Mouse (Mus musculus): Measurements from ENCODE around the gene Socs2. TPM values are rescaled to one million over a fixed set of nuclear protein-coding genes. Genes with fewer than 3 reads are reported as not detected.
"Not testable (repeated sequence)": the region's sequence is repeated elsewhere in the genome, so short reads cannot be mapped to it uniquely, and the experiment has no call there.

Gene Socs2
- total and polyA plus RNA-seq, 3 experiments, result 87.7 to 202 (median 136) TPM

DNA sequence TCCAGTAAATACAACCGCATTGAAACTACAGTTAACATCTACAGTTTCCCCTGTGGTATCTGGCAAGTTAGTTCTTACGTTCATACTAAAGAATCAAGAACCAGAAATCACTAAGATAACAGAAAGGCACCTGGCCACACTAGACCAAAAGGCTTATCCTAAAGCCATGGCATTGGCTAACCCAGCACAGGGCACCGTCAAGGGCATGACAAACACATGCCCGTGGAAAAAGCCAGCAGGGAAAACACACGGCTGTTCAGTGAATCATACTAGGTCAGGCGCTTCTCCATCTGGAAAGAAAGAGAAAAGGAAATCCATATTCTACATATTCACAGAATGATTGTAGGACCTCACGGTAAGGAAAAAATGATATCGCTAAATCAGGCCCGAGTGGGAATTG lies 26.1 kb downstream of the Socs2 start:
- no peak overlapping the region for H3K4me3 ChIP-seq (ENCODE audit: low read depth, low read length)
- no peak for DNase-seq (ENCODE audit: low spot score)
- H3K4me1 ChIP-seq (ENCODE audit: insufficient read depth, low read depth, low read length), result no peaks in the 10 kb centered on the region
- ATAC-seq (ENCODE audit: extremely low read depth, insufficient number of reproducible peaks, low FRiP score, poor library complexity, severe bottlenecking), result no peak
- peaks cover 15% of the 10 kb centered on the region for H3K36me3 ChIP-seq (replicated peaks)
- TF ChIP-seq CTCF (IDR thresholded peaks at IDR 0.05; ENCODE audit: low read depth, low read length), result no peak
- no peak for TF ChIP-seq POLR2AphosphoS5 (IDR thresholded peaks at IDR 0.05; ENCODE audit: insufficient replicate concordance, low read depth, low read length)
- TF ChIP-seq TAL1 (conservative IDR thresholded peaks at IDR 0.05; ENCODE audit: low read depth, low read length), result no peak
- TF ChIP-seq GATA1 (IDR thresholded peaks at IDR 0.05; ENCODE audit: borderline replicate concordance, low read length), result no peak
- TF ChIP-seq GATA2 (IDR thresholded peaks at IDR 0.05; ENCODE audit: borderline replicate concordance, low read depth, low read length), result no peak
- H3K9me3 ChIP-seq (replicated peaks), result no peaks in the 10 kb centered on the region
- peaks cover 2% of the 10 kb centered on the region; the same call in 1 of the 2 replicates for H3K27me3 ChIP-seq (ENCODE audit: insufficient read depth, low read length)

GRCm38 (mm10) chr10:95389805-95390204 lies 27.2 kb downstream of the Socs2 start:
- not testable (repeated sequence) for ATAC-seq (ENCODE audit: extremely low read depth, insufficient number of reproducible peaks, low FRiP score, poor library complexity, severe bottlenecking); H3K4me3 ChIP-seq (ENCODE audit: low read depth, low read length)

GRCm38 (mm10) chr10:95388821-95389477 lies 28.0 kb downstream of the Socs2 start:
- TF ChIP-seq CTCF (IDR thresholded peaks at IDR 0.05; ENCODE audit: low read depth, low read length) (no peak), GATA2 (IDR thresholded peaks at IDR 0.05; ENCODE audit: borderline replicate concordance, low read depth, low read length) (no peak), GATA1 (IDR thresholded peaks at IDR 0.05; ENCODE audit: borderline replicate concordance, low read length) (no peak), TAL1 (conservative IDR thresholded peaks at IDR 0.05; ENCODE audit: low read depth, low read length) (no peak), POLR2AphosphoS5 (IDR thresholded peaks at IDR 0.05; ENCODE audit: insufficient replicate concordance, low read depth, low read length) (no peak)
- Histone ChIP-seq H3K4me1 (ENCODE audit: insufficient read depth, low read depth, low read length) (no peaks in the 10 kb centered on the region), H3K4me3 (ENCODE audit: low read depth, low read length) (no peak overlapping the region), H3K9me3 (replicated peaks) (no peaks in the 10 kb centered on the region), H3K27me3 (ENCODE audit: insufficient read depth, low read length) (no peaks in the 10 kb centered on the region), H3K36me3 (replicated peaks) (peaks cover 15% of the 10 kb centered on the region)
- no peak for ATAC-seq (ENCODE audit: extremely low read depth, insufficient number of reproducible peaks, low FRiP score, poor library complexity, severe bottlenecking)
- no peak for DNase-seq (ENCODE audit: low spot score)

More at GRCm38 (mm10) chr10:95389805-95390204, 27.2 kb downstream of the Socs2 start:
- not testable (repeated sequence) for H3K4me1 ChIP-seq (ENCODE audit: insufficient read depth, low read depth, low read length); H3K9me3 ChIP-seq (replicated peaks); DNase-seq (ENCODE audit: low spot score); H3K27me3 ChIP-seq (ENCODE audit: insufficient read depth, low read length)
- peaks cover 15% of the 10 kb centered on the region for H3K36me3 ChIP-seq (replicated peaks)

- H3K27me3 ChIP-seq (ENCODE audit: insufficient read depth, low read length), result no peaks in the 10 kb centered on the region
- ATAC-seq (ENCODE audit: extremely low read depth, insufficient number of reproducible peaks, low FRiP score, poor library complexity, severe bottlenecking) (no peak), DNase-seq (ENCODE audit: low spot score) (no peak)
- no peak overlapping the region for H3K4me3 ChIP-seq (ENCODE audit: low read depth, low read length)
- H3K36me3 ChIP-seq (replicated peaks), result peaks cover 11% of the 10 kb centered on the region
- no peaks in the 10 kb centered on the region; the same call in 1 of the 2 replicates for H3K4me1 ChIP-seq (ENCODE audit: insufficient read depth, low read depth, low read length)
- TF ChIP-seq CTCF (IDR thresholded peaks at IDR 0.05; ENCODE audit: low read depth, low read length) (no peak), GATA2 (IDR thresholded peaks at IDR 0.05; ENCODE audit: borderline replicate concordance, low read depth, low read length) (no peak), TAL1 (conservative IDR thresholded peaks at IDR 0.05; ENCODE audit: low read depth, low read length) (no peak), POLR2AphosphoS5 (IDR thresholded peaks at IDR 0.05; ENCODE audit: insufficient replicate concordance, low read depth, low read length) (no peak), GATA1 (IDR thresholded peaks at IDR 0.05; ENCODE audit: borderline replicate concordance, low read length) (no peak)
- H3K9me3 ChIP-seq (replicated peaks), result no peaks in the 10 kb centered on the region
Measured at GRCm38 (mm10) chr10:95386527-95386926, 30.5 kb downstream of the Socs2 start.

GRCm38 (mm10) chr10:95385801-95386203 lies 31.2 kb downstream of the Socs2 start:
- ATAC-seq (ENCODE audit: extremely low read depth, insufficient number of reproducible peaks, low FRiP score, poor library complexity, severe bottlenecking) (no peak), DNase-seq (ENCODE audit: low spot score) (no peak)
- H3K27me3 ChIP-seq (ENCODE audit: insufficient read depth, low read length), result no peaks in the 10 kb centered on the region
- H3K36me3 ChIP-seq (replicated peaks), result peaks cover 11% of the 10 kb centered on the region
- H3K4me1 ChIP-seq (ENCODE audit: insufficient read depth, low read depth, low read length), result no peaks in the 10 kb centered on the region; the same call in 1 of the 2 replicates
- no peak overlapping the region for H3K4me3 ChIP-seq (ENCODE audit: low read depth, low read length)
- TF ChIP-seq POLR2AphosphoS5 (IDR thresholded peaks at IDR 0.05; ENCODE audit: insufficient replicate concordance, low read depth, low read length), result no peak
- TF ChIP-seq TAL1 (conservative IDR thresholded peaks at IDR 0.05; ENCODE audit: low read depth, low read length), result no peak
- TF ChIP-seq GATA1 (IDR thresholded peaks at IDR 0.05; ENCODE audit: borderline replicate concordance, low read length), result no peak
- no peaks in the 10 kb centered on the region for H3K9me3 ChIP-seq (replicated peaks)

GRCm38 (mm10) chr10:95385081-95385480 lies 31.9 kb downstream of the Socs2 start:
- Histone ChIP-seq H3K4me1 (ENCODE audit: insufficient read depth, low read depth, low read length) (no peaks in the 10 kb centered on the region; the same call in 1 of the 2 replicates), H3K27me3 (ENCODE audit: insufficient read depth, low read length) (no peaks in the 10 kb centered on the region), H3K9me3 (replicated peaks) (0 out of 2 replicates have a peak, but pooled peaks cover under 1% of the 10 kb centered on the region), H3K4me3 (ENCODE audit: low read depth, low read length) (no peak overlapping the region), H3K36me3 (replicated peaks) (peaks cover 11% of the 10 kb centered on the region)
- no peak for DNase-seq (ENCODE audit: low spot score)
- ATAC-seq (ENCODE audit: extremely low read depth, insufficient number of reproducible peaks, low FRiP score, poor library complexity, severe bottlenecking), result no peak
- TF ChIP-seq POLR2AphosphoS5 (IDR thresholded peaks at IDR 0.05; ENCODE audit: insufficient replicate concordance, low read depth, low read length), result no peak
- no peak for TF ChIP-seq GATA1 (IDR thresholded peaks at IDR 0.05; ENCODE audit: borderline replicate concordance, low read length)
- TF ChIP-seq CTCF (IDR thresholded peaks at IDR 0.05; ENCODE audit: low read depth, low read length), result no peak
- no peak for TF ChIP-seq GATA2 (IDR thresholded peaks at IDR 0.05; ENCODE audit: borderline replicate concordance, low read depth, low read length)
- no peak for TF ChIP-seq TAL1 (conservative IDR thresholded peaks at IDR 0.05; ENCODE audit: low read depth, low read length)

All from G1E (cell line).